Mouse (Mus musculus) neural tube, embryonic 11.5 days (tissue): ENCODE measurements around the gene Xntrpc. TPM values are rescaled to one million over a fixed set of nuclear protein-coding genes. Genes with fewer than 3 reads are reported as not detected.

Source experiments
- polyA plus RNA-seq: library from polyadenylated mRNA; unstranded; fragments of >200 nt; fragmentation: Nextera tagmentation; extraction: Ambion mirVana; gene quantifications from 2 replicates; pipeline ENCODE4 v1.2.1, GENCODE M21; 2014

The Xntrpc gene
- polyA plus RNA-seq, 1 experiment from 2014 or later: 2.1 TPM

Other genes starting within 250 kb of the Xntrpc start
- 1.3 and 1.9 TPM in 2 replicates for gene Phox2a, start 247.4 kb upstream of the Xntrpc start, polyA plus RNA-seq
- gene Inppl1, start 227.5 kb upstream of the Xntrpc start, polyA plus RNA-seq: 32.2 and 37.7 TPM in 2 replicates
- 0.25 and 0.57 TPM in 2 replicates for gene Folr2, start 208.5 kb upstream of the Xntrpc start, polyA plus RNA-seq
- gene Anapc15, start 202.0 kb upstream of the Xntrpc start, polyA plus RNA-seq: 79.9 and 87.3 TPM in 2 replicates
- 0.49 and 0.91 TPM in 2 replicates for gene Folr1, start 194.9 kb upstream of the Xntrpc start, polyA plus RNA-seq
- gene Lamtor1, start 159.8 kb upstream of the Xntrpc start, polyA plus RNA-seq: 134 and 144 TPM in 2 replicates
- 0.53 and 1.0 TPM in 2 replicates for gene Tomt, start 159.4 kb upstream of the Xntrpc start, polyA plus RNA-seq
- gene Lrrc51, start 131.8 kb upstream of the Xntrpc start, polyA plus RNA-seq: 7.9 and 8.8 TPM in 2 replicates
- 89.9 and 102 TPM in 2 replicates for gene Numa1, start 131.6 kb upstream of the Xntrpc start, polyA plus RNA-seq
- gene Il18bp, start 47.0 kb upstream of the Xntrpc start, polyA plus RNA-seq: 3.4 TPM in 2 replicates
- gene Rnf121, start 244 bp upstream of the Xntrpc start, polyA plus RNA-seq: 28.6 and 28.8 TPM in 2 replicates
- gene Xndc1, start 202 bp upstream of the Xntrpc start, polyA plus RNA-seq: 20.4 and 21.5 TPM in 2 replicates
- not detected in 2 replicates for gene Trpc2, start 17.4 kb downstream of the Xntrpc start, polyA plus RNA-seq
- 4.8 and 5.0 TPM in 2 replicates for gene Art1, start 36.0 kb downstream of the Xntrpc start, polyA plus RNA-seq
- 3.8 and 4.7 TPM in 2 replicates for gene Art5, start 43.8 kb downstream of the Xntrpc start, polyA plus RNA-seq
- not detected in 2 replicates for gene Chrna10, start 51.1 kb downstream of the Xntrpc start, polyA plus RNA-seq
- 44.5 and 45.9 TPM in 2 replicates for gene Nup98, start 144.5 kb downstream of the Xntrpc start, polyA plus RNA-seq
- gene Pgap2, start 144.5 kb downstream of the Xntrpc start, polyA plus RNA-seq: 48.9 and 50.6 TPM in 2 replicates
- gene Rhog, start 190.3 kb downstream of the Xntrpc start, polyA plus RNA-seq: 35.1 and 38.8 TPM in 2 replicates
- 11.0 and 11.2 TPM in 2 replicates for gene Stim1, start 202.1 kb downstream of the Xntrpc start, polyA plus RNA-seq